Mouse (Mus musculus): Measurements from ENCODE around the gene Hmg20b. TPM values are rescaled to one million over a fixed set of nuclear protein-coding genes. Genes with fewer than 3 reads are reported as not detected.

The Hmg20b gene
- polyA plus RNA-seq, 1 experiment from 2014 or later, result 130 TPM

- Histone ChIP-seq H3K4me2 (replicated peaks) (peak within 1 kb of the TSS; percentile 79), H3K36me3 (peaks cover 26% of the 10 kb centered on the region), H3K4me1 (peaks cover 22% of the 10 kb centered on the region), H3K27me3 (no peaks in the 10 kb centered on the region), H3K4me3 (peak within 1 kb of the TSS; percentile 85), H3K27ac (peak within 1 kb of the TSS; percentile 78), H3K9ac (peak within 1 kb of the TSS; percentile 96), H3K9me3 (no peaks in the 10 kb centered on the region)
- peak; percentile 41 for ATAC-seq (ENCODE audit: insufficient number of reproducible peaks, insufficient read depth, low FRiP score, low TSS enrichment)
- WGBS, result 1% methylated on average over 57 of the region's 59 CpGs
Measured at GRCm38 (mm10) chr10:81377793-81378552, 27.7 kb upstream of the Hmg20b start, which contains the start of gene Fzr1. TSS of gene Fzr1 (minus strand) at chr10:81378516.

GRCm38 (mm10) chr10:81377362-81377664 lies 27.0 kb upstream of the Hmg20b start:
- H3K4me2 ChIP-seq (replicated peaks), result peak overlapping the region; percentile 79
- no peaks in the 10 kb centered on the region for H3K9me3 ChIP-seq
- WGBS, result 56% methylated on average over 2 of the region's 2 CpGs
- ATAC-seq (ENCODE audit: insufficient number of reproducible peaks, insufficient read depth, low FRiP score, low TSS enrichment), result no peak
- peak overlapping the region; percentile 75; the same call in 1 of the 2 replicates for H3K27ac ChIP-seq
- peak overlapping the region; percentile 96 for H3K9ac ChIP-seq
- H3K4me1 ChIP-seq, result peaks cover 22% of the 10 kb centered on the region
- H3K36me3 ChIP-seq, result peaks cover 28% of the 10 kb centered on the region
- H3K4me3 ChIP-seq, result peak overlapping the region; percentile 85
- no peaks in the 10 kb centered on the region for H3K27me3 ChIP-seq

GRCm38 (mm10) chr10:81376561-81377361 lies 26.5 kb upstream of the Hmg20b start:
- Histone ChIP-seq H3K36me3 (peaks cover 31% of the 10 kb centered on the region), H3K4me3 (peak overlapping the region; percentile 85), H3K9ac (peak overlapping the region; percentile 96), H3K4me1 (peaks cover 22% of the 10 kb centered on the region), H3K4me2 (replicated peaks) (peak overlapping the region; percentile 79), H3K27ac (peak overlapping the region; percentile 75; the same call in 1 of the 2 replicates), H3K27me3 (no peaks in the 10 kb centered on the region), H3K9me3 (no peaks in the 10 kb centered on the region)
- ATAC-seq (ENCODE audit: insufficient number of reproducible peaks, insufficient read depth, low FRiP score, low TSS enrichment), result no peak
- WGBS, result 31% methylated on average over 6 of the region's 6 CpGs

GRCm38 (mm10) chr10:81375322-81375721 lies 25.0 kb upstream of the Hmg20b start:
- no peak overlapping the region for H3K9ac ChIP-seq
- H3K27ac ChIP-seq, result no peak overlapping the region
- H3K36me3 ChIP-seq, result peaks cover 45% of the 10 kb centered on the region
- H3K9me3 ChIP-seq, result no peaks in the 10 kb centered on the region
- H3K27me3 ChIP-seq, result no peaks in the 10 kb centered on the region
- 94% methylated on average over 10 of the region's 10 CpGs for WGBS
- no peak overlapping the region for H3K4me3 ChIP-seq
- peaks cover 22% of the 10 kb centered on the region for H3K4me1 ChIP-seq
- no peak for ATAC-seq (ENCODE audit: insufficient number of reproducible peaks, insufficient read depth, low FRiP score, low TSS enrichment)
- H3K4me2 ChIP-seq (replicated peaks), result no peak overlapping the region

GRCm38 (mm10) chr10:81367207-81367495 lies 16.9 kb upstream of the Hmg20b start:
- Histone ChIP-seq H3K4me1 (peaks cover 22% of the 10 kb centered on the region), H3K27me3 (peaks cover 35% of the 10 kb centered on the region), H3K4me2 (replicated peaks) (no peak overlapping the region), H3K4me3 (no peak overlapping the region), H3K36me3 (peaks cover 64% of the 10 kb centered on the region), H3K9ac (no peak overlapping the region), H3K9me3 (no peaks in the 10 kb centered on the region), H3K27ac (no peak overlapping the region)
- WGBS, result 88% methylated on average over 6 of the region's 6 CpGs
- ATAC-seq (ENCODE audit: insufficient number of reproducible peaks, insufficient read depth, low FRiP score, low TSS enrichment), result no peak

GRCm38 (mm10) chr10:81366477-81367206 lies 16.4 kb upstream of the Hmg20b start:
- Histone ChIP-seq H3K9me3 (no peaks in the 10 kb centered on the region), H3K27ac (no peak overlapping the region), H3K27me3 (peaks cover 35% of the 10 kb centered on the region), H3K4me1 (peaks cover 22% of the 10 kb centered on the region), H3K4me2 (replicated peaks) (no peak overlapping the region), H3K4me3 (no peak overlapping the region), H3K36me3 (peaks cover 60% of the 10 kb centered on the region), H3K9ac (no peak overlapping the region)
- WGBS, result 79% methylated on average over 6 of the region's 6 CpGs
- no peak for ATAC-seq (ENCODE audit: insufficient number of reproducible peaks, insufficient read depth, low FRiP score, low TSS enrichment)

GRCm38 (mm10) chr10:81365672-81366476 lies 15.6 kb upstream of the Hmg20b start, which contains the start of gene 4930404N11Rik:
TSS of gene 4930404N11Rik (minus strand) at chr10:81365816.
- WGBS, result 27% methylated on average over 10 of the region's 12 CpGs
- Histone ChIP-seq H3K9me3 (no peaks in the 10 kb centered on the region), H3K36me3 (peaks cover 57% of the 10 kb centered on the region), H3K27me3 (peaks cover 35% of the 10 kb centered on the region), H3K4me3 (peak within 1 kb of the TSS; percentile 25), H3K9ac (0 out of 2 replicates have a peak within 1 kb of the TSS, but pooled peaks have one; percentile 49), H3K4me1 (peaks cover 26% of the 10 kb centered on the region), H3K4me2 (replicated peaks) (peak within 1 kb of the TSS; percentile 49), H3K27ac (no peak within 1 kb of the TSS)
- ATAC-seq (ENCODE audit: insufficient number of reproducible peaks, insufficient read depth, low FRiP score, low TSS enrichment), result no peak

- Histone ChIP-seq H3K27me3 (peaks cover 35% of the 10 kb centered on the region), H3K27ac (no peak overlapping the region), H3K4me3 (peak overlapping the region; percentile 25), H3K4me2 (replicated peaks) (peak overlapping the region; percentile 49; the same call in 1 of the 2 replicates), H3K36me3 (peaks cover 50% of the 10 kb centered on the region), H3K4me1 (peaks cover 30% of the 10 kb centered on the region), H3K9ac (no peak overlapping the region), H3K9me3 (no peaks in the 10 kb centered on the region)
- 41% methylated on average over 4 of the region's 4 CpGs for WGBS
- no peak for ATAC-seq (ENCODE audit: insufficient number of reproducible peaks, insufficient read depth, low FRiP score, low TSS enrichment)
Measured at GRCm38 (mm10) chr10:81365073-81365472, 14.8 kb upstream of the Hmg20b start.

GRCm38 (mm10) chr10:81364666-81365065 lies 14.4 kb upstream of the Hmg20b start:
- ATAC-seq (ENCODE audit: insufficient number of reproducible peaks, insufficient read depth, low FRiP score, low TSS enrichment), result no peak
- Histone ChIP-seq H3K4me2 (replicated peaks) (peak overlapping the region; percentile 49), H3K27me3 (peaks cover 35% of the 10 kb centered on the region), H3K9me3 (no peaks in the 10 kb centered on the region), H3K9ac (peak overlapping the region; percentile 49; the same call in 1 of the 2 replicates), H3K4me1 (peaks cover 33% of the 10 kb centered on the region), H3K27ac (no peak overlapping the region), H3K4me3 (peak overlapping the region; percentile 25), H3K36me3 (peaks cover 46% of the 10 kb centered on the region)
- WGBS, result 12% methylated on average over 28 of the region's 28 CpGs

- H3K27me3 ChIP-seq, result peaks cover 35% of the 10 kb centered on the region
Measured at GRCm38 (mm10) chr10:81363436-81364346, 13.4 kb upstream of the Hmg20b start.

More at GRCm38 (mm10) chr10:81363436-81364346, 13.4 kb upstream of the Hmg20b start:
- Histone ChIP-seq H3K4me2 (replicated peaks) (peak overlapping the region; percentile 49), H3K9ac (peak overlapping the region; percentile 49), H3K4me3 (peak overlapping the region; percentile 25), H3K27ac (no peak overlapping the region), H3K36me3 (peaks cover 37% of the 10 kb centered on the region), H3K4me1 (peaks cover 36% of the 10 kb centered on the region), H3K9me3 (no peaks in the 10 kb centered on the region)
- 10% methylated on average over 51 of the region's 54 CpGs for WGBS
- no peak for ATAC-seq (ENCODE audit: insufficient number of reproducible peaks, insufficient read depth, low FRiP score, low TSS enrichment)
